Mouse (Mus musculus) cerebellum, adult 2 months (tissue): ENCODE measurements around the gene Tmem184a.

ENCODE experiments used
- CTCF ChIP-seq: fragments of 200-500 bp; IDR thresholded peaks from 2 replicates; pipeline ENCODE4 v1.5.1; 2011; ENCODE audit warnings: low read depth, mild to moderate bottlenecking, control low read depth, low read length, moderate library complexity, borderline replicate concordance; ENCODE audit not compliant: insufficient read depth
- POLR2A ChIP-seq: fragments of 200-500 bp; IDR thresholded peaks from 2 replicates; pipeline ENCODE4 v1.6.1; 2011; ENCODE audit warnings: low read length, control low read depth, borderline replicate concordance; ENCODE audit not compliant: insufficient read depth

- no peak for TF ChIP-seq CTCF
- no peak for TF ChIP-seq POLR2A
Observed at GRCm38 (mm10) chr5:139804573-139805111, 15.1 kb downstream of the Tmem184a start.
